9 mouse cellular contexts compared by ENCODE assay signal in the genomic region with DNA sequence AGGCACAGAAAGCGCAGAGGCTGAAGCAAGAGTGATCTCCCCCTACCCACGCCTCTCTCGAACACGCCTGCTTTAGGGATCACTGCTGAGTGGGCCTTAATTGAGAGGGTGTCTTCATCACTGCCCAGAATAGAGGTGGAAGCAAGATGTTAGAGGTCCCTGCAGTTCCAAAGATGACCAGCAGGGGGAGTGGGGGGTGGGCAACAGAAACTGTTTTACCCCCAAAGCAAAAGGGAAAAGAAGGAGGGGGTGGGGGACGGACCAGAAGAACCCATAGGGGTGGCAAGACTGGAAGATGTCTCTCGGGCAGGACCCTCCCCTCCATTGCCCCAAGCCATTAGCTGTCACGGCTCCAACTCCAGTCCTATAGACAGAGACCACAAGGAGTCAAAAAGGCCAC. TPM values are rescaled to one million over a fixed set of nuclear protein-coding genes. Genes with fewer than 3 reads are reported as not detected.
DNase-seq lines count a peak whose midpoint lies in the region; ATAC-seq and TF ChIP-seq lines count a peak whose summit lies in the region.
"Had no signal": no experiment of that assay in that cellular context is flagged by ENCODE, and none has a peak within 500 bp of the region (broad histone marks: within the 10 kb centered on the region; RNA-seq: fewer than 3 reads in every experiment).

No protein-coding gene starts in this region.

- no peak overlapping the region for H3K4me2 ChIP-seq in forebrain, embryonic 14.5 days (ENCODE audit: low read length)
- no peak overlapping the region for H3K4me2 ChIP-seq in forebrain, embryonic 15.5 days (replicated peaks)

- H3K9ac ChIP-seq in forebrain, embryonic 14.5 days (ENCODE audit: low read length), result no peak overlapping the region
- H3K9ac ChIP-seq in forebrain, embryonic 15.5 days (replicated peaks), result no peak overlapping the region

- no peaks in the 10 kb centered on the region for H3K9me3 ChIP-seq in forebrain, embryonic 14.5 days (replicated peaks; ENCODE audit: control insufficient read depth, low read length)
- H3K9me3 ChIP-seq in forebrain, embryonic 15.5 days, result no peaks in the 10 kb centered on the region

- peaks cover 3% of the 10 kb centered on the region; the same call in 1 of the 2 replicates for H3K4me1 ChIP-seq in forebrain, embryonic 14.5 days (ENCODE audit: control insufficient read depth, insufficient read depth, low read length)
- peaks cover 9% of the 10 kb centered on the region for H3K4me1 ChIP-seq in forebrain, embryonic 15.5 days
- peaks cover 3% of the 10 kb centered on the region; the same call in 1 of the 2 replicates for H3K4me1 ChIP-seq in testis, adult 2 months (ENCODE audit: control insufficient read depth, insufficient read depth, low read length)

- no peak overlapping the region for H3K27ac ChIP-seq in forebrain, embryonic 14.5 days (ENCODE audit: low read depth, low read length)
- no peak overlapping the region for H3K27ac ChIP-seq in forebrain, embryonic 15.5 days (replicated peaks)
- no peak overlapping the region for H3K27ac ChIP-seq in testis, adult 2 months (ENCODE audit: control insufficient read depth, insufficient read depth, low read depth, low read length)

- no peak overlapping the region for H3K4me3 ChIP-seq in forebrain, embryonic 14.5 days (ENCODE audit: low read depth, low read length)
- H3K4me3 ChIP-seq in forebrain, embryonic 15.5 days, result no peak overlapping the region
- H3K4me3 ChIP-seq in testis, adult 2 months (ENCODE audit: control insufficient read depth, low read depth, low read length), result no peak overlapping the region

- 35% methylated on average over 7 of the region's 7 CpGs for WGBS in forebrain, embryonic 14.5 days
- 41% methylated on average over 7 of the region's 7 CpGs for WGBS in forebrain, embryonic 15.5 days

- peaks cover 55% of the 10 kb centered on the region for H3K36me3 ChIP-seq in forebrain, embryonic 14.5 days (ENCODE audit: control insufficient read depth, insufficient read depth, low read length)
- peaks cover 48% of the 10 kb centered on the region for H3K36me3 ChIP-seq in forebrain, embryonic 15.5 days
- no peaks in the 10 kb centered on the region for H3K36me3 ChIP-seq in testis, adult 2 months (ENCODE audit: control insufficient read depth, insufficient read depth, low read length)

- peak; percentile 53 for DNase-seq in forebrain, embryonic 14.5 days (ENCODE audit: low spot score)
- peak; percentile 61 for DNase-seq in ovary, postnatal 14 days (ENCODE audit: low spot score)
- no peak for DNase-seq in ovary, adult 18-20 months (ENCODE audit: low spot score)
- peak; percentile 68 for DNase-seq in cerebellum, adult 8-10 months
- DNase-seq in induced T-regulatory cell, adult 2 months (ENCODE audit: low read depth), result peak; percentile 77
- DNase-seq in lung, postnatal 14 days, result peak; percentile 83

- peak; percentile 76 for TF ChIP-seq CTCF in testis, adult 2 months (IDR thresholded peaks at IDR 0.05; ENCODE audit: control insufficient read depth, insufficient read depth, insufficient replicate concordance, low read depth, low read length)

- TF ChIP-seq POLR2A in testis, adult 2 months (IDR thresholded peaks at IDR 0.05; ENCODE audit: control insufficient read depth, low read depth, low read length), result no peak

- no peaks in the 10 kb centered on the region for H3K27me3 ChIP-seq in forebrain, embryonic 14.5 days (replicated peaks; ENCODE audit: control insufficient read depth, insufficient read depth, low read length)
- H3K27me3 ChIP-seq in forebrain, embryonic 15.5 days, result no peaks in the 10 kb centered on the region
- no peaks in the 10 kb centered on the region for H3K27me3 ChIP-seq in testis, adult 2 months (ENCODE audit: control insufficient read depth, insufficient read depth, low read length)

- no peak for ATAC-seq in forebrain, embryonic 14.5 days
- ATAC-seq in forebrain, embryonic 15.5 days (replicated peaks), result no peak

RNA-seq across cellular contexts. Expression of a gene that starts 8.0 kb away (rescaled TPM):
- polyA plus RNA-seq in forebrain, embryonic 14.5 days (2014; fragmentation: Nextera tagmentation; extraction: Ambion mirVana), result 119 and 151 TPM in 2 replicates
- polyA plus RNA-seq in forebrain, embryonic 15.5 days (2015; fragmentation: Nextera tagmentation; extraction: Ambion mirVana), result 122 and 125 TPM in 2 replicates
- 15.4 and 18.8 TPM in 2 replicates for polyA plus RNA-seq in testis, adult 2 months (2012; rRNA removed)

RNA-seq across cellular contexts. Expression of a gene that starts 8.6 kb away (rescaled TPM):
- 70.9 and 81.1 TPM in 2 replicates for polyA plus RNA-seq in forebrain, embryonic 14.5 days (2014; fragmentation: Nextera tagmentation; extraction: Ambion mirVana)
- polyA plus RNA-seq in forebrain, embryonic 15.5 days (2015; fragmentation: Nextera tagmentation; extraction: Ambion mirVana), result 124 and 125 TPM in 2 replicates
- polyA plus RNA-seq in testis, adult 2 months (2012; rRNA removed), result 5.4 and 6.4 TPM in 2 replicates

RNA-seq across cellular contexts. Expression of a gene that starts 19.0 kb away (rescaled TPM):
- polyA plus RNA-seq in forebrain, embryonic 14.5 days (2014; fragmentation: Nextera tagmentation; extraction: Ambion mirVana), result 0.61 TPM in 1 of 2 replicates, not detected in the other
- 0.83 and 1.00 TPM in 2 replicates for polyA plus RNA-seq in forebrain, embryonic 15.5 days (2015; fragmentation: Nextera tagmentation; extraction: Ambion mirVana)
- polyA plus RNA-seq in testis, adult 2 months (2012; rRNA removed), result 28.2 and 28.4 TPM in 2 replicates

RNA-seq across cellular contexts. Expression of a gene that starts 55.5 kb away (rescaled TPM):
- 0.38 TPM in 1 of 2 replicates, not detected in the other for polyA plus RNA-seq in forebrain, embryonic 14.5 days (2014; fragmentation: Nextera tagmentation; extraction: Ambion mirVana)
- polyA plus RNA-seq in forebrain, embryonic 15.5 days (2015; fragmentation: Nextera tagmentation; extraction: Ambion mirVana), result 0.41 TPM in 1 of 2 replicates, not detected in the other
- polyA plus RNA-seq in testis, adult 2 months (2012; rRNA removed), result 0.36 and 0.79 TPM in 2 replicates
- polyA plus RNA-seq: stomach, embryonic 16.5 days had no signal

Comparison
In these comparisons a context has a peak if more than half of its experiments do, and no peak if none do; other contexts are left out.
1. RNA of a gene that starts 19.0 kb away (polyA plus RNA-seq): 28.2 to 28.4 TPM in testis, adult 2 months; 0.83 to 1.00 TPM in forebrain, embryonic 15.5 days and 0.61 TPM in forebrain, embryonic 14.5 days; every median in the first group is over 10 times any median in the second.